Mouse (Mus musculus) CD4-positive, CD25-positive, alpha-beta regulatory T cell (primary cell): ENCODE measurements around the gene Slc39a12. TPM values are rescaled to one million over a fixed set of nuclear protein-coding genes. Genes with fewer than 3 reads are reported as not detected.

ENCODE experiments used
- polyA plus RNA-seq: library from polyadenylated mRNA; unstranded; fragments of 100-300 nt; shearing (Covaris generic); gene quantifications from one replicate; pipeline ENCODE4 v1.2.1, GENCODE M21; 2017

Slc39a12 gene
- not detected for polyA plus RNA-seq

GRCm38 (mm10) chr2:14388162-14388561 is at the start of gene Slc39a12:
Slc39a12 (plus strand) TSS chr2:14388316.

Other genes starting within 250 kb of the Slc39a12 start
- not detected for gene Tmem236, start 213.8 kb upstream of the Slc39a12 start, polyA plus RNA-seq
- gene Mrc1, start 158.9 kb upstream of the Slc39a12 start, polyA plus RNA-seq = 0.97 TPM
- gene Cacnb2, start 214.8 kb downstream of the Slc39a12 start, polyA plus RNA-seq = 0.37 TPM